Mouse (Mus musculus) spleen, adult 2 months (tissue): Measurements from ENCODE around the gene Calm3. TPM values are rescaled to one million over a fixed set of nuclear protein-coding genes. Genes with fewer than 3 reads are reported as not detected.

Experiments
- DNase-seq, 2 experiments: peaks; one replicate each; pipeline versions ENCODE4 v3.0.0 to v3.0.0-alpha.2; 2012 to 2021; ENCODE audit warnings: low spot score in 2 of 2, low read depth in 1 of 2
- H3K27ac ChIP-seq: fragments of 200-500 bp; 2 replicates; pipeline ENCODE4 v1.5.1; 2012; ENCODE audit warnings: low read length, inconsistent platforms; ENCODE audit not compliant: insufficient read depth
- H3K27me3 ChIP-seq: fragments of 200-500 bp; 2 replicates; pipeline ENCODE4 v1.6.1; 2012; ENCODE audit warnings: mild to moderate bottlenecking, moderate library complexity, low read length, inconsistent platforms; ENCODE audit not compliant: control insufficient read depth, insufficient read depth
- H3K36me3 ChIP-seq: fragments of 200-500 bp; 2 replicates; pipeline ENCODE4 v1.6.1; 2012; ENCODE audit warnings: mild to moderate bottlenecking, low read length, inconsistent platforms; ENCODE audit not compliant: control insufficient read depth, insufficient read depth
- H3K4me1 ChIP-seq: fragments of 200-500 bp; 2 replicates; pipeline ENCODE4 v1.6.1; 2011; ENCODE audit warnings: inconsistent platforms; ENCODE audit not compliant: control insufficient read depth, insufficient read depth, insufficient read length
- H3K4me3 ChIP-seq: fragments of 200-500 bp; 2 replicates; pipeline ENCODE4 v1.5.1; 2011; ENCODE audit warnings: mild to moderate bottlenecking, inconsistent platforms; ENCODE audit not compliant: insufficient read depth, insufficient read length; ENCODE audit errors: extremely low read depth
- CTCF ChIP-seq: fragments of 200-500 bp; IDR thresholded peaks from 2 replicates; pipeline ENCODE4 v1.5.1; 2011; ENCODE audit warnings: mild to moderate bottlenecking, inconsistent platforms; ENCODE audit not compliant: insufficient read depth, insufficient read length, insufficient replicate concordance; ENCODE audit errors: extremely low read depth
- POLR2A ChIP-seq: fragments of 200-500 bp; IDR thresholded peaks from 2 replicates; pipeline ENCODE4 v1.6.1; 2011; ENCODE audit warnings: low read depth, low read length, inconsistent platforms
- WGBS: fragments of 180-500 bp; shearing (Covaris S2); methylation state at CpG from one replicate; pipeline ENCODE4 v1.1.7; 2018; 5-methylcytosine and 5-hydroxymethylcytosine counted together
- polyA plus RNA-seq: library from polyadenylated mRNA; depleted of rRNA; stranded (reverse); fragments of >200 nt; gene quantifications from 2 replicates; pipeline ENCODE4 v1.2.3, GENCODE M21; 2012

The Calm3 gene
- polyA plus RNA-seq, 1 experiment, result 166 TPM

GRCm38 (mm10) chr7:16923283-16924036 lies 454 bp downstream of the Calm3 start:
- DNase-seq, result no peak
- Histone ChIP-seq H3K4me3 (peak overlapping the region; percentile 86), H3K4me1 (peaks cover 4% of the 10 kb centered on the region; the same call in 1 of the 2 replicates), H3K27me3 (no peaks in the 10 kb centered on the region), H3K36me3 (peaks cover 7% of the 10 kb centered on the region; the same call in 1 of the 2 replicates), H3K27ac (peak overlapping the region; percentile 99)
- WGBS, result under 1% methylated on average over 48 of the region's 57 CpGs
- TF ChIP-seq POLR2A (peak; percentile 38; the same call in 1 of the 2 replicates), CTCF (no peak)

DNA sequence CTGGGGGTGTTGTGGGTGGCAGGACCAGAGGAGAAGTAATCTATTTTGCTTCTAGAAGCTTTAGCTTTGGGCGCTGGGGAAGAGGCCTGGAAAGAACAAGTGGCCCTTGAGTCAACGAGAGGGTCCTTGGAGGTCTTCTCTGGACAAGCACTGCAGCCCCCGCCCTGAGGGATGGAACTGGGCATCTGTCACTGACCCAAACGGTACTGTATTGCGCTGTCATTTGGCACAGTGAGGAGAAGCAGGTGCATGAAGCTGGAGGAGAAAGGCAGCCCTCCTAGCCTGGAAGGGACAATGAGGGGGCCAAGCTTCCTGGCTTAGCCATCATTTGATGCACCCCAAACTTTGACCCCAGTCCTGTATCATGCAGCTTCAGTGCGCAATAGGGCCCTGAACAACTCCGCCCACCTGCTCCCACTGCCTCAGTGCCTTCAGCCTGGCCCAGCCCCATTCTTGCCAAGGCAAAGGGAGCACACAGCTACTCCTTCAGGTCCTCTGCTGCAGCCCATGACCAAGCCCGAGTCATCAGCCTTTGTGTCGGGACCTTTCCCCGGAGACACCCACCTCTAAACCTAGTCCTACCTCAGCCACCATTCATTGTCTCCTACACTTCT lies 1.4 kb downstream of the Calm3 start:
- DNase-seq, result no peak
- Histone ChIP-seq H3K27ac (no peak overlapping the region), H3K27me3 (no peaks in the 10 kb centered on the region), H3K36me3 (peaks cover 16% of the 10 kb centered on the region), H3K4me1 (peaks cover 4% of the 10 kb centered on the region; the same call in 1 of the 2 replicates), H3K4me3 (peak overlapping the region; percentile 86; the same call in 1 of the 2 replicates)
- TF ChIP-seq CTCF (no peak), POLR2A (no peak)
- WGBS, result 45% methylated on average over 10 of the region's 10 CpGs

DNA sequence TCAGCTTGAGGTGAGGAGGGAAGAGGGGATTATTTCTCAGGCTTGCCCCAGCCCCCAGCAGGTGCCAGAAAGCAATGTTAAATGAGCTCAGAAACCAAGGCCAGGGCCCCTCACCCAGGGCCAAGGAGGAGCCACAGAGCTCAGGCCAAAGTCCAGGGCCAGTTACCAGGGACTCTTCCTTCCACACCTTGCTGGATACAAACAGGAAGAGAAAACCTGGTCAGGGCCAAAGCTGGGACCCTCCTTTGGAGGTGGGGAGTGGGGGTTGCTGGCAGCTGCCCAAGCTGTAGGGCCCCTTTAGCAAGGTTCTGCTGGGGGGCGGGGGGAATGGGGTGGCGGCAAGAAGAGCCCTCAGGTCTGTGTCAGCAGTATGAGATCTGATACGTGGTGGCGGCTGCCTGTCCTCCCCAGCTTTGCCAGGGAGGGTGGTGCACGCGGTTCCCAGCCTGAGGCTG lies 2.0 kb downstream of the Calm3 start:
- TF ChIP-seq CTCF (no peak), POLR2A (no peak)
- WGBS, result 57% methylated on average over 6 of the region's 6 CpGs
- H3K27me3 ChIP-seq, result no peaks in the 10 kb centered on the region
- DNase-seq, result no peak
- H3K27ac ChIP-seq, result no peak overlapping the region
- peaks cover 4% of the 10 kb centered on the region; the same call in 1 of the 2 replicates for H3K4me1 ChIP-seq
- no peak overlapping the region for H3K4me3 ChIP-seq
- H3K36me3 ChIP-seq, result peaks cover 19% of the 10 kb centered on the region

DNA sequence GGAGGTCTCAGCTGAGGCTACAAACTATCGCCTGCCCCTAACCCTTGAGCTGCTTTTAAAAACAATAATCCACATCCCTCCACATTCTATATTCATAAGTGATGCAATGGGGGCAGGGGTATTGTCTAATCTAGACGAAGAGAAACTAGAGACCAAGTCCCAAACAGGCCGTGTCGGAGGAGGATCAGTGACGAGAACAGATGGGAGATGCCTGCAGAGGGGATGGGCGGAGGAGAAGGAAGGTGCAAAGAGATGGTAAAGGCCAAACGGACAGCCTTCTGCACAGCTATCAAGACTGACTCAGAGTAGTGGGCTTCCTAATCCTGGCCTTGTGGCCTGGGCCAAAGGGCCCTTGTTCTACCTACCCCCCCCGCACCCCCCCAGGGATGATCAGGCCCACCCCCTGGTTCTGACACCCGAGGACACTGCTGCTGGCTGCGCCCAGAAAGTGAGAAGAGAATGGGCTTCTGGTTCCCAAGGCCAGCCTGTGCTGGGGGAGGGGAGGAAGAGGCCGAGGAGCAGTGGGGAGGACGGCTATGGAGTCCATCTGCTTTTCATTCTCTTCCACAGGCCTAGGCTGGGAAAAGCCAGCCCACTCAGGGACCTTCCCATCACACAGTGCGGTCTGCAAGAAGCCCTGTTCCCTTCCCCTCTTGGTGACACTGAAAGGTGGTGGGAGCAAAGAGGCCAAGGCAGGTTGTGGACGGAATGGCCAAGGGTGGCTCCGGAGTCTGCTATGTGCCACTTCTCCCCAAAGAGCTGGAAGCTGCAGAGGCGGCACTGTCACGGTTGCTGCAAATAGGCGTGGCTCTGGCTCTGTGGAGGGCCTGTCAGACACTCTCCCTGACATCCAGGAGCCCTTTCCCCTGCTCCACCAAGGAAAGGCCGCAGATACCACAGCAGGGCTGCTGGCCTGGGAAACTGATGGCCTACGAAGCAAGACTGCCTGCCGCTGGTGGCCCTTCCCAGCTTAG lies 2.8 kb downstream of the Calm3 start:
- peaks cover 26% of the 10 kb centered on the region for H3K36me3 ChIP-seq
- peaks cover 4% of the 10 kb centered on the region; the same call in 1 of the 2 replicates for H3K4me1 ChIP-seq
- no peak for DNase-seq
- no peak overlapping the region for H3K27ac ChIP-seq
- 86% methylated on average over 21 of the region's 21 CpGs for WGBS
- no peaks in the 10 kb centered on the region for H3K27me3 ChIP-seq
- TF ChIP-seq POLR2A (no peak), CTCF (no peak)
- no peak overlapping the region for H3K4me3 ChIP-seq

DNA sequence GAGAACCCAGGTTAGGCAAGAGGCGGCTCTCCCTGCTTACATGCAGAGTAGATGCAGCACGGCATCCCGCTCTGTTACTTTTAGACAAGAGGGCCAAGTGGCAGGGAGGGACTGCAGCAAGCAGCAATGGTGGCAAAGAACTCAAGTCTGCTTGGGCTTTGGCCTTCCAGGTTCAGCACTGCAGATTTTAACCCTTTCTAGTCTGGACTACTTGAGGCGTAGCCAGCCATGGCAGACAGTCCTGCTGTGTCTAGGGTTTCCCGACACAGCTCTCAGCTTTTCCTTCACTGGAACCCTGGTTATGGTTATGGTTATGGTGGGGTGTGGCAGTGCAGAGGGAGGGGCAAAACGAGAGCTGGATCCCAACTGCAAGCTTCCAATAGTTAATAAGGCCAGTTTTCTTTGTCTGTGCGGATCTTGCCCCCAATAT lies 3.7 kb downstream of the Calm3 start:
- TF ChIP-seq CTCF (no peak), POLR2A (no peak)
- peaks cover 34% of the 10 kb centered on the region for H3K36me3 ChIP-seq
- H3K27ac ChIP-seq, result no peak overlapping the region
- WGBS, result 88% methylated on average over 7 of the region's 7 CpGs
- peaks cover 4% of the 10 kb centered on the region; the same call in 1 of the 2 replicates for H3K4me1 ChIP-seq
- H3K27me3 ChIP-seq, result no peaks in the 10 kb centered on the region
- H3K4me3 ChIP-seq, result no peak overlapping the region
- DNase-seq, result no peak

DNA sequence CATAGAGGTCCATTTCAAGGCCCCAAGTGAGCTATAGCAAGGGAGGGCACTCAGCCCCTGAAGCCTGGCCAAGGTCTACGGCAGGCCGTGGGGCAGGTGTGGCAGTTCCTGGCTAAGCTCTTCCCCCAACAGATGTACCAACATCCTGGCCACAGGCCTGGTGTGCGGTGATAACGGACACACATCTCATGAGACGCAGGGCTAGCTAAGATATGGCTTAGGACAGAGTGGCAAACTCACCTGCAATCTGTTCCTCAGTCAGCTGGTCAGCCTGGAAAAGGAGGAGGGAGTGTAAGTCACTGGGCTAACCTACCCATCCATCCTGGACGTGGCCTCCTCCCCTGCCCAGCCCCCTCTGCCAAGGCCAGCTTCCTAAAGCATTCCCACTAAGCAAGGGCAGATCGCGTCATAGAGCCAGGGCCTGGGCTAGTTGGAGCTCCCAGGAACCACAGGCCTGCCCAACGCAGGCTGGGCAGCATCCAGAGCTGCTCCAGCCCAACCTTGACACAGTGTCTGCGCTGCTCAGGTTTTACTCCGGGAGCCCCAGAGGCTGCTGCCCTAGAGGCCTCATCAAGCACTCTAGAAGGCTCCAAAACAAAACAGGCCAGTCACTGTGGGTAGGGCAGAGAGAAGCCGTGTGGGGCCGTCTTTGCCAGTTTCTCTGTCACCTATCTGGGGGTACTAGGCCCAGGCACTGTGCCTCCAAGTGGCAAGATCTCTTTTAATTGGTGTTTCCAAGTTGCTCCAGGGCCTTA lies 4.3 kb downstream of the Calm3 start:
- Histone ChIP-seq H3K36me3 (peaks cover 36% of the 10 kb centered on the region), H3K27me3 (no peaks in the 10 kb centered on the region), H3K4me1 (peaks cover 4% of the 10 kb centered on the region; the same call in 1 of the 2 replicates), H3K27ac (no peak overlapping the region), H3K4me3 (no peak overlapping the region)
- 67% methylated on average over 13 of the region's 13 CpGs for WGBS
- DNase-seq, result no peak
- TF ChIP-seq POLR2A (no peak), CTCF (no peak)
